Mouse (Mus musculus) B cell, adult 67 days (primary cell): ENCODE results near the gene 4931423N10Rik. TPM values are rescaled to one million over a fixed set of nuclear protein-coding genes. Genes with fewer than 3 reads are reported as not detected.

Experiments used
- total RNA-seq, 2 experiments: library from RNA; stranded (reverse); gene quantifications; 4 replicates each; pipeline ENCODE4 v1.2.4; 2023

4931423N10Rik gene
- under 1 TPM; 0.30 to 0.78 TPM for total RNA-seq

DNA sequence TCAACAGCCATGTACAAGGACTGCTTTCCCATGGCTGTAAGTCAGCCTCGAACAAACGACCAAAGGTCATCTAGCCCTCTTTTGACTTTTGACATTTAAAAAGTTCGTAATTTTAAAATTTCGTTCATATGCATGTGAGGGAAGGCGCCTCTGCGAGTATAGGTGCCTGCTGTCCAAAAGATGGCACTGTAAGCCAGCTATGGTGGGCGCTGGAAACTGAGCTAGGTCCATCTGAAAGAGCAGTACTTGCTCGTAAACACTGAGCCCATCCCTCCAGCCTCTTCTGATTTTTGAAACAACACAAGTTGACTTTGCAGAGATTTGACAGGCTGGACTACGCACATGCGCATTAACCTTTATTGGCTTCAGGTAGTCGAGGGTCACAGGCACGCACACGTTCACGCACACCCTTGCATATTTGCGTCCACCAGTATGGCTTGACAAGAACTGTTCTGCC lies at the start of gene 4931423N10Rik:
TSS of gene 4931423N10Rik (plus strand) at position 407 of the 457 bp plus-strand sequence.

Other genes with a start within 250 kb of the 4931423N10Rik start
- 100 to 1,000 TPM; 168 TPM for gene Abi1, start 167.2 kb upstream of the 4931423N10Rik start, total RNA-seq
- gene Acbd5, start 139.3 kb upstream of the 4931423N10Rik start, total RNA-seq = 10 to 100 TPM; 60.7 to 70.2 TPM
- under 1 TPM; 0.27 to 0.41 TPM for gene Mastl, start 51.5 kb upstream of the 4931423N10Rik start, total RNA-seq
- gene Yme1l1, start 51.1 kb upstream of the 4931423N10Rik start, total RNA-seq = 100 to 1,000 TPM; 153 to 155 TPM
- not detected for gene Nxph2, start 113.8 kb downstream of the 4931423N10Rik start, total RNA-seq